Comparison of ENCODE assay signal across 8 mouse cellular contexts in the genomic region with DNA sequence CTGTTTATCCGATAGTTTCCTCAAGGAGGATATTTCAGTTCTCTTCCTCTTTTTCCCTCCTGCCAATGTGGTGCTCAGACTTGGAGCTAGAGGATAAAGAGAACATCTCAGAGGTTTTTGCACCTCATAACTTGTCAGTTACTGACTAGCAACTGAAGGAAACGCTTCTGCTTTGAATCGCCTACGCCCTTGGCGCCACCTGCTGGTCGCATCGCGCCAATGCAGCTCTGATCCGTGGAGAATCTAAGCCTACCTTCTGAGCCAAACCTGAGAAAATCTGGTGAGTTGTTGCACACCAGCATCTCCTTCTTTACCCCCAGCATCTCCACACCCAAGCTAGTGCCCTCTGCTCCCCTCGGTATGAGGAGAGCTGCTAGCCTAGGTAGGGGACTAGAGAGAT. TPM values are rescaled to one million over a fixed set of nuclear protein-coding genes. Genes with fewer than 3 reads are reported as not detected.
DNase-seq lines count a peak whose midpoint lies in the region; ATAC-seq and TF ChIP-seq lines count a peak whose summit lies in the region.

No protein-coding gene starts in this region.

- H3K9me3 ChIP-seq in midbrain, embryonic 10.5 days (replicated peaks) = no peaks in the 10 kb centered on the region
- no peaks in the 10 kb centered on the region for H3K9me3 ChIP-seq in midbrain, embryonic 13.5 days
- H3K9me3 ChIP-seq in limb, embryonic 11.5 days (ENCODE audit: control insufficient read depth, low read length) = no peaks in the 10 kb centered on the region

- no peaks in the 10 kb centered on the region for H3K36me3 ChIP-seq in midbrain, embryonic 10.5 days
- H3K36me3 ChIP-seq in midbrain, embryonic 13.5 days = no peaks in the 10 kb centered on the region
- no peaks in the 10 kb centered on the region for H3K36me3 ChIP-seq in kidney, adult 2 months (ENCODE audit: control insufficient read depth, insufficient read depth, low read length)
- H3K36me3 ChIP-seq in limb, embryonic 11.5 days (ENCODE audit: control insufficient read depth, insufficient read depth, low read length) = no peaks in the 10 kb centered on the region

- no peak for ATAC-seq in midbrain, embryonic 13.5 days
- no peak for ATAC-seq in limb, embryonic 11.5 days (ENCODE audit: insufficient number of reproducible peaks, low FRiP score, low TSS enrichment, low read depth)

- no peak for TF ChIP-seq POLR2A in kidney, adult 2 months (IDR thresholded peaks at IDR 0.05; ENCODE audit: low read depth, low read length)

- no peak overlapping the region for H3K27ac ChIP-seq in midbrain, embryonic 10.5 days (replicated peaks)
- H3K27ac ChIP-seq in midbrain, embryonic 13.5 days = no peak overlapping the region
- H3K27ac ChIP-seq in kidney, adult 2 months (ENCODE audit: insufficient read depth, low read depth, low read length) = 0 out of 2 replicates have a peak overlapping the region, but pooled peaks have one; percentile 43
- no peak overlapping the region for H3K27ac ChIP-seq in limb, embryonic 11.5 days (replicated peaks; ENCODE audit: low read depth, low read length)

- H3K4me2 ChIP-seq in midbrain, embryonic 13.5 days (replicated peaks) = no peak overlapping the region
- H3K4me2 ChIP-seq in limb, embryonic 11.5 days (ENCODE audit: low read depth, severe bottlenecking) = no peak overlapping the region

- 7% methylated on average over 10 of the region's 10 CpGs for WGBS in midbrain, embryonic 10.5 days
- WGBS in midbrain, embryonic 13.5 days = 5% methylated on average over 10 of the region's 10 CpGs
- 7% methylated on average over 10 of the region's 10 CpGs for WGBS in kidney, adult 2 months
- WGBS in limb, embryonic 11.5 days = 6% methylated on average over 10 of the region's 10 CpGs

- H3K4me3 ChIP-seq in midbrain, embryonic 10.5 days = no peak overlapping the region
- H3K4me3 ChIP-seq in midbrain, embryonic 13.5 days (replicated peaks) = no peak overlapping the region
- no peak overlapping the region for H3K4me3 ChIP-seq in kidney, adult 2 months (ENCODE audit: insufficient read depth, low read depth, low read length)
- no peak overlapping the region for H3K4me3 ChIP-seq in limb, embryonic 11.5 days (ENCODE audit: low read depth, low read length)

- peaks cover 5% of the 10 kb centered on the region for H3K4me1 ChIP-seq in midbrain, embryonic 10.5 days
- H3K4me1 ChIP-seq in midbrain, embryonic 13.5 days (replicated peaks) = no peaks in the 10 kb centered on the region
- peaks cover 6% of the 10 kb centered on the region; the same call in 1 of the 2 replicates for H3K4me1 ChIP-seq in kidney, adult 2 months (ENCODE audit: control insufficient read depth, insufficient read depth, low read length)
- H3K4me1 ChIP-seq in limb, embryonic 11.5 days (ENCODE audit: control insufficient read depth, insufficient read depth, low read length) = no peaks in the 10 kb centered on the region

- no peak overlapping the region for H3K9ac ChIP-seq in midbrain, embryonic 13.5 days (replicated peaks)
- no peak overlapping the region for H3K9ac ChIP-seq in limb, embryonic 11.5 days (ENCODE audit: low read length)

- DNase-seq in midbrain, embryonic 10.5 days (ENCODE audit: low spot score) = peak; percentile 79
- DNase-seq in c-Kit-negative CD71-positive TER-119-positive erythroid progenitor cells, embryonic 14.5 days (ENCODE audit: low read depth, low spot score) = peak; percentile 40
- DNase-seq in frontal cortex, adult 2 months (ENCODE audit: extremely low spot score in 1 of 2, low spot score in 1 of 2) = peak; percentile 46 to 96
- peak; percentile 86 for DNase-seq in kidney, adult 2 months
- peak; percentile 90 for DNase-seq in limb, embryonic 11.5 days (ENCODE audit: low spot score)
- DNase-seq in ovary, postnatal 10 days (ENCODE audit: low spot score) = peak; percentile 69
- DNase-seq in thymus, postnatal 14 days = peak; percentile 84

- H3K27me3 ChIP-seq in midbrain, embryonic 10.5 days (ENCODE audit: low read depth, poor library complexity, severe bottlenecking) = no peaks in the 10 kb centered on the region
- no peaks in the 10 kb centered on the region for H3K27me3 ChIP-seq in midbrain, embryonic 13.5 days
- H3K27me3 ChIP-seq in kidney, adult 2 months (replicated peaks; ENCODE audit: control insufficient read depth, insufficient read depth, low read length) = no peaks in the 10 kb centered on the region
- no peaks in the 10 kb centered on the region for H3K27me3 ChIP-seq in limb, embryonic 11.5 days (ENCODE audit: control insufficient read depth, insufficient read depth, low read length)

- peak; percentile 99 for TF ChIP-seq CTCF in kidney, adult 2 months (conservative IDR thresholded peaks at IDR 0.05; ENCODE audit: insufficient read depth, insufficient read length, low read depth, low read length)

RNA-seq across cellular contexts. Expression of gene N4bp1, which starts 18.0 kb away (rescaled TPM):
- 9.2 and 9.7 TPM in 2 replicates for polyA plus RNA-seq in midbrain, embryonic 10.5 days (2016; fragmentation: Nextera tagmentation; extraction: Ambion mirVana)
- polyA plus RNA-seq in midbrain, embryonic 13.5 days (2015; fragmentation: Nextera tagmentation; extraction: Ambion mirVana) = 10.7 and 11.4 TPM in 2 replicates
- polyA plus RNA-seq in frontal cortex, adult 2 months (2012; rRNA removed) = 18.7 and 19.1 TPM in 2 replicates
- polyA plus RNA-seq in kidney, adult 2 months (2012; rRNA removed) = 11.3 and 13.2 TPM in 2 replicates
- polyA plus RNA-seq in limb, embryonic 11.5 days (2014; fragmentation: Nextera tagmentation; extraction: Ambion mirVana) = 12.1 and 13.0 TPM in 2 replicates

Comparison
In these comparisons a context has a peak if more than half of its experiments do, and no peak if none do; other contexts are left out.
1. DNase-seq: peak in every context shown above with its lines; median percentile 90 in limb, embryonic 11.5 days; 86 in kidney, adult 2 months; 84 in thymus, postnatal 14 days; 79 in midbrain, embryonic 10.5 days; 71 in frontal cortex, adult 2 months; 69 in ovary, postnatal 10 days; 40 in c-Kit-negative CD71-positive TER-119-positive erythroid progenitor cells, embryonic 14.5 days.